Mouse (Mus musculus): ENCODE measurements at regions not wholly inside any gene's neighbourhood (a gene's known extent, or its start where the extent isn't known, plus 50 kb on each side); places are given as distances from the start of the nearest gene placed in this dataset.

- CTCF ChIA-PET: no interaction called here
These were observed 69.5 kb downstream of the Aldh8a1 start for GRCm38 (mm10) chr10:21446641-21447040.

GRCm38 (mm10) chr10:21448132-21448531 lies 71.0 kb downstream of the Aldh8a1 start:
- CTCF ChIA-PET: no interaction called here

GRCm38 (mm10) chr10:21448942-21449341 lies 71.9 kb downstream of the Aldh8a1 start:
- CTCF ChIA-PET: no interaction called here

- CTCF ChIA-PET: no interaction called here
These were observed 75.5 kb downstream of the Aldh8a1 start for GRCm38 (mm10) chr10:21452611-21453010.

- CTCF ChIA-PET: no interaction called here
These were observed 76.4 kb downstream of the Aldh8a1 start for GRCm38 (mm10) chr10:21453527-21453926.

GRCm38 (mm10) chr10:21454153-21454552 lies 77.1 kb downstream of the Aldh8a1 start:
- CTCF ChIA-PET: no interaction called here

GRCm38 (mm10) chr10:21454757-21455156 lies 77.7 kb downstream of the Aldh8a1 start:
- CTCF ChIA-PET: interaction anchor here (0.6 kb wide), 1 partner anchor 540 kb away, joined by 7 read pairs; no protein-coding TSS in a partner anchor

GRCm38 (mm10) chr10:21455863-21456262 lies 78.8 kb downstream of the Aldh8a1 start:
- CTCF ChIA-PET: no interaction called here

GRCm38 (mm10) chr10:21456359-21456758 lies 79.3 kb downstream of the Aldh8a1 start:
- CTCF ChIA-PET: no interaction called here

- CTCF ChIA-PET: no interaction called here
These were observed 79.9 kb downstream of the Aldh8a1 start for GRCm38 (mm10) chr10:21456991-21457390.

- CTCF ChIA-PET: interaction anchor here (0.7 kb wide), 1 partner anchor 115 kb away, joined by 3 read pairs; no protein-coding TSS in a partner anchor
These were observed 81.5 kb downstream of the Aldh8a1 start for GRCm38 (mm10) chr10:21458608-21459007.

- CTCF ChIA-PET: no interaction called here
These were observed 83.0 kb downstream of the Aldh8a1 start for GRCm38 (mm10) chr10:21460062-21460461.

GRCm38 (mm10) chr10:21462915-21463314 lies 85.8 kb downstream of the Aldh8a1 start:
- CTCF ChIA-PET: no interaction called here

- CTCF ChIA-PET: interaction anchor here (0.6 to 1.0 kb wide), 3 partner anchors 462 to 544 kb away, joined by 3 to 8 read pairs (median 4); no protein-coding TSS in a partner anchor
These were observed 88.3 kb downstream of the Aldh8a1 start for GRCm38 (mm10) chr10:21465362-21465761.

GRCm38 (mm10) chr10:21465806-21466377 lies 88.8 kb downstream of the Aldh8a1 start:
- CTCF ChIA-PET: interaction anchor here (0.9 to 1.0 kb wide), 2 partner anchors 529 to 543 kb away, joined by 3 to 4 read pairs; no protein-coding TSS in a partner anchor

GRCm38 (mm10) chr10:21467425-21468085 lies 90.5 kb downstream of the Aldh8a1 start:
- CTCF ChIA-PET: interaction anchor here (0.6 to 1.2 kb wide), 2 partner anchors 525 to 529 kb away, joined by 3 to 7 read pairs; no protein-coding TSS in a partner anchor

GRCm38 (mm10) chr10:21468421-21468820 lies 91.3 kb downstream of the Aldh8a1 start:
- CTCF ChIA-PET: interaction anchor here (0.6 to 1.2 kb wide), 2 partner anchors 525 to 528 kb away, joined by 3 to 7 read pairs; no protein-coding TSS in a partner anchor

- CTCF ChIA-PET: no interaction called here
These were observed 92.9 kb downstream of the Aldh8a1 start for GRCm38 (mm10) chr10:21469961-21470360.

- CTCF ChIA-PET: no interaction called here
These were observed 93.5 kb downstream of the Aldh8a1 start for GRCm38 (mm10) chr10:21470589-21470988.

GRCm38 (mm10) chr10:21474242-21474641 lies 97.2 kb downstream of the Aldh8a1 start:
- CTCF ChIA-PET: no interaction called here

GRCm38 (mm10) chr10:21478004-21478403 lies 100.9 kb downstream of the Aldh8a1 start:
- CTCF ChIA-PET: no interaction called here

GRCm38 (mm10) chr10:21479403-21479802 lies 102.3 kb downstream of the Aldh8a1 start:
- CTCF ChIA-PET: no interaction called here

- CTCF ChIA-PET: no interaction called here
These were observed 104.2 kb downstream of the Aldh8a1 start for GRCm38 (mm10) chr10:21481255-21481654.
